In genomic region chrX:51631376-51631775, GRCm38 (mm10) we compare ENCODE assay signal across 23 mouse cellular contexts. TPM values are rescaled to one million over a fixed set of nuclear protein-coding genes. Genes with fewer than 3 reads are reported as not detected.
DNase-seq lines count a peak whose midpoint lies in the region; ATAC-seq and TF ChIP-seq lines count a peak whose summit lies in the region.
"Had no signal": no experiment of that assay in that cellular context is flagged by ENCODE, and none has a peak within 500 bp of the region (broad histone marks: within the 10 kb centered on the region; RNA-seq: fewer than 3 reads in every experiment).

No protein-coding gene starts in this region.

- peak; percentile 9 for DNase-seq in embryo, embryonic 10 days (ENCODE audit: low spot score)
- no peak for DNase-seq in embryo, embryonic 9.5 days (ENCODE audit: extremely low spot score)
- DNase-seq in kidney, postnatal 0 days (ENCODE audit: low spot score), result peak; percentile 46
- no peak for DNase-seq in kidney, postnatal 36 days
- DNase-seq in NIH3T3 (ENCODE audit: low read depth), result peak; percentile 38
- peak; percentile 54 for DNase-seq in embryonic facial prominence, embryonic 14.5 days (ENCODE audit: low spot score)
- DNase-seq in right cerebral cortex, adult 2 months (ENCODE audit: low spot score in 2 of 2), result no peak
- DNase-seq in kidney, postnatal 4 days, result no peak
- DNase-seq: adrenal gland, adult 2 months; adrenal gland, postnatal 36 days; cerebellum, adult 2 months; cerebellum, postnatal 10 days; gastrocnemius, postnatal 36 days; heart, adult 11 months; heart, postnatal 14 days had no signal

- H3K9ac ChIP-seq in kidney, postnatal 0 days (ENCODE audit: low read depth, low read length), result no peak overlapping the region
- H3K9ac ChIP-seq in embryonic facial prominence, embryonic 14.5 days (ENCODE audit: low read depth, low read length), result no peak overlapping the region
- H3K9ac ChIP-seq: embryonic facial prominence, embryonic 13.5 days; heart, embryonic 15.5 days; hindbrain, embryonic 14.5 days had no signal

- no peak for TF ChIP-seq CTCF in kidney, postnatal 0 days (IDR thresholded peaks at IDR 0.05; ENCODE audit: low read depth)

- no peak for ATAC-seq in kidney, postnatal 0 days (replicated peaks; ENCODE audit: low FRiP score, low read depth)
- no peak for ATAC-seq in embryonic facial prominence, embryonic 14.5 days (ENCODE audit: low read depth)
- ATAC-seq: forebrain, embryonic 14.5 days; intestine, postnatal 0 days had no signal

- H3K27me3 ChIP-seq in kidney, postnatal 0 days (ENCODE audit: insufficient read depth, low read length), result no peaks in the 10 kb centered on the region
- H3K27me3 ChIP-seq in embryonic facial prominence, embryonic 14.5 days (replicated peaks; ENCODE audit: control insufficient read depth, insufficient read depth, low read length), result no peaks in the 10 kb centered on the region
- H3K27me3 ChIP-seq: heart, embryonic 15.5 days had no signal

- H3K9me3 ChIP-seq in kidney, postnatal 0 days (replicated peaks; ENCODE audit: low read length), result no peaks in the 10 kb centered on the region
- H3K9me3 ChIP-seq in embryonic facial prominence, embryonic 14.5 days (ENCODE audit: control insufficient read depth, low read length), result no peaks in the 10 kb centered on the region
- H3K9me3 ChIP-seq: embryonic facial prominence, embryonic 13.5 days; forebrain, embryonic 10.5 days; heart, embryonic 10.5 days; heart, embryonic 15.5 days had no signal

- H3K4me3 ChIP-seq in kidney, postnatal 0 days (replicated peaks; ENCODE audit: low read depth, low read length), result no peak overlapping the region
- no peak overlapping the region for H3K4me3 ChIP-seq in embryonic facial prominence, embryonic 14.5 days (ENCODE audit: low read depth, low read length)
- H3K4me3 ChIP-seq: embryonic facial prominence, embryonic 13.5 days; erythroblast, embryonic 14.5 days; forebrain, embryonic 10.5 days; heart, embryonic 10.5 days; heart, embryonic 15.5 days had no signal

- H3K27ac ChIP-seq in kidney, postnatal 0 days, result no peak overlapping the region
- H3K27ac ChIP-seq in embryonic facial prominence, embryonic 14.5 days (replicated peaks; ENCODE audit: low read depth, low read length), result no peak overlapping the region
- H3K27ac ChIP-seq: embryonic facial prominence, embryonic 13.5 days; forebrain, embryonic 10.5 days; heart, embryonic 10.5 days; heart, embryonic 15.5 days; hindbrain, embryonic 14.5 days had no signal

- no peaks in the 10 kb centered on the region for H3K36me3 ChIP-seq in kidney, postnatal 0 days (ENCODE audit: insufficient read depth, low read length)
- H3K36me3 ChIP-seq in embryonic facial prominence, embryonic 14.5 days (ENCODE audit: control insufficient read depth, insufficient read depth, low read length), result no peaks in the 10 kb centered on the region
- H3K36me3 ChIP-seq: embryonic facial prominence, embryonic 13.5 days; forebrain, embryonic 10.5 days; heart, embryonic 10.5 days; heart, embryonic 15.5 days had no signal

- H3K4me1 ChIP-seq in kidney, postnatal 0 days (replicated peaks; ENCODE audit: insufficient read depth, low read length), result no peaks in the 10 kb centered on the region
- no peaks in the 10 kb centered on the region for H3K4me1 ChIP-seq in embryonic facial prominence, embryonic 14.5 days (ENCODE audit: control insufficient read depth, insufficient read depth, low read length)
- H3K4me1 ChIP-seq: embryonic facial prominence, embryonic 13.5 days; heart, embryonic 15.5 days had no signal

- whole genome bisulfite sequencing in kidney, postnatal 0 days, result 55% methylated on average over 2 of the region's 2 CpGs
- WGBS in embryonic facial prominence, embryonic 14.5 days, result 35% methylated on average over 2 of the region's 2 CpGs

- no peak overlapping the region for H3K4me2 ChIP-seq in kidney, postnatal 0 days (ENCODE audit: low read length)
- H3K4me2 ChIP-seq in embryonic facial prominence, embryonic 14.5 days (ENCODE audit: low read depth, low read length), result no peak overlapping the region
- H3K4me2 ChIP-seq: embryonic facial prominence, embryonic 13.5 days; heart, embryonic 15.5 days; hindbrain, embryonic 14.5 days had no signal

RNA-seq across cellular contexts. Expression of gene Hs6st2, which starts 50.3 kb away (rescaled TPM):
- polyA plus RNA-seq in kidney, postnatal 0 days (2015; fragmentation: Nextera tagmentation; extraction: Ambion mirVana), result 12.2 and 12.8 TPM in 2 replicates
- polyA plus RNA-seq in embryonic facial prominence, embryonic 14.5 days (2014; fragmentation: Nextera tagmentation; extraction: Ambion mirVana), result 26.8 and 28.7 TPM in 2 replicates
- polyA plus RNA-seq: erythroblast, embryonic 14.5 days had no signal

Comparison
In these comparisons a context has a peak if more than half of its experiments do, and no peak if none do; other contexts are left out.
1. DNase-seq: peak in embryo, embryonic 10 days (single experiment), kidney, postnatal 0 days (single experiment), NIH3T3 (single experiment) and embryonic facial prominence, embryonic 14.5 days (single experiment); none in embryo, embryonic 9.5 days (single experiment), kidney, postnatal 36 days (0 of 2), right cerebral cortex, adult 2 months (0 of 2) and kidney, postnatal 4 days (0 of 2).